Mouse (Mus musculus): ENCODE data around the gene Fkbp9.

DNA sequence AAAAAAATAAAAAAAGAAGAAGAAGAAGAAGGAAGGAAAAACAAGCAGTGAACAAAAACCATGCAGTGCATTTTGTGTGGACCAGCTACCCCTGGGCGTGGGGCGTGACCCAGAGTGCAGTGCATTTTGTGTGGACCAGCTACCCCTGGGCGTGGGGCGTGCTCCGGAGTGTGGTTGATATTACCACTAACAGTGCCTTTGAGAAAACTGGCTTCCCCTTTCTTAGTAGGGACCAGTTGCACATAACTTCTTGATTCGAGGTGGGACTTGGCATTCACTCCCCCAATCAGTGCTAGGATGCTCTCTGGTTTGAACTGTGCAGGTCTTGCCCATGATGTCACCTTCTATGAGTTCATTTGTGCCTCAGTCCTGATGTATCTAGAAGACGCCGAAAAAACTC lies 22.9 kb downstream of the Fkbp9 start:
- TF ChIP-seq EP300 (optimal IDR thresholded peaks at IDR 0.05) (no peak), CTCF (IDR thresholded peaks at IDR 0.05; ENCODE audit: low read depth) (no peak)
